Mouse (Mus musculus) embryonic stem cell, embryonic (primary cell): ENCODE measurements around the gene Plekha6.

Source experiments
- CTCF ChIA-PET, 4 experiments: fragments of 300-600 bp in 2 of 4; fragments of 350-600 bp in 2 of 4; sonication (Branson Sonifier 250); formaldehyde crosslinking; loops; one replicate each; lab custom pipeline; 2022; ENCODE audit warnings: inconsistent platforms in 2 of 4; lab: Charles Lee
- POLR2A ChIA-PET, 4 experiments: fragments of 300-600 bp in 2 of 4; fragments of 350-600 bp in 2 of 4; sonication (Branson Sonifier 250); formaldehyde crosslinking; loops; one replicate each; lab custom pipeline; 2022; ENCODE audit warnings: antibody characterized with exemption in 4 of 4, inconsistent platforms in 1 of 4; lab: Charles Lee

Plekha6 gene

DNA sequence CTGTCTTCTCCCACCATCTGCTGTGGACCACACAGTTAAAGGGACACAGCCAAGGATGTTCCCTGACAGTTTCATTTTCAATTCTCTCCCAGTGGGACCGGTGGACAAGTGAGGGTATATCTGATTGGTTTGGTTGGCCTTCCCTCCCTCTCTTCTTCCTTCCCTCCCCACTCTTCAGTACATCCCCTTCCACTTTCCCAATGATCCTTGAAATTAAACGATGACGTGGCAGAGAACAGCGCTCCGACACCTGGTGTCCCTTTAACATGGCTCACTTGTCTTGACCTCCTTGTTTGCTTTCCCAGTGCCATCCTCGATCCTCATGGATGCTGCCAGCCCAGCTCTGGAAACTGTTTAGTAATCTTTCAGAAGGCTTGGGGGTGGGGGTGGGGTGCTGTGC is 114.5 kb downstream of the Plekha6 start:
- CTCF ChIA-PET, result interaction anchor here in 1 of 4 experiments (1.7 kb wide), 1 partner anchor 28 kb away, joined by 6 read pairs; no protein-coding TSS in a partner anchor
- POLR2A ChIA-PET, result interaction anchor here in 2 of 4 experiments (0.6 kb wide), 2 partner anchors 58 to 610 kb away, joined by 3 read pairs; no protein-coding TSS in a partner anchor

DNA sequence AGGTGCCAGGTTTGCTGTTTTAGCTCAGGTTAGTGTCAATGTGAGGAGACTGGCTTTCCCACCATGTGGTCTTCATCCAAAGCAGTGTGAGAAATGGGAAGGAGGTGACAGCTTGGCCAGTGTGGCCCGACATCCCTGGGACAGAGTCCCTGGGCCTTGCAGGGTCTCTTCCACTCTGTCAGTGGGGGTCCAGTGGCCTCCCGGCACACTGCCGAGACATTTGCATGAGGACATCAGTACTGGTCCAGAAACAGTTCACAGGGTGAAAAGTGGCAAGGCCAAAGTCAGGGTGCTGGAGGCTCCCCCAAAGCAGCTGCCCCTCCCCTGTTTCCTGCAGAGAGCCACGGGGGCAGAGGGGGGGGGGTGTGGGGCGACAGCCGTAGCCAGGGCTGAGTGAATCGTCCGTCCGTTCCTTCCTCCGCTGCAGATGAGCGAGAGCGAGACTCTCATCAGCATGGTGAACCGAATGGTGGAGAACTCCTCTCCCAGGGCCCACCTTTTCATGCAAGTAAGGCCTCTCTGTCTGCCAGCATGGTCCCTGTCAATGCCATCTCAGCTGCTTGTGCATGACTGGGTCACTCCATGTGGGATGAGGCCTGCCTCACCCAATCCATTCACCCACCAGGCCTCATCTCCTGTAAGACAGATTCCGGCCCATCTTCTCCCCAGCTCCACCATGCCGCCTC is 115.1 kb downstream of the Plekha6 start:
- CTCF ChIA-PET, result interaction anchor here in 1 of 4 experiments (1.7 kb wide), 1 partner anchor 28 kb away, joined by 6 read pairs; no protein-coding TSS in a partner anchor
- POLR2A ChIA-PET, result interaction anchor here in 2 of 4 experiments (0.6 kb wide), 2 partner anchors 58 to 610 kb away, joined by 3 read pairs; no protein-coding TSS in a partner anchor

DNA sequence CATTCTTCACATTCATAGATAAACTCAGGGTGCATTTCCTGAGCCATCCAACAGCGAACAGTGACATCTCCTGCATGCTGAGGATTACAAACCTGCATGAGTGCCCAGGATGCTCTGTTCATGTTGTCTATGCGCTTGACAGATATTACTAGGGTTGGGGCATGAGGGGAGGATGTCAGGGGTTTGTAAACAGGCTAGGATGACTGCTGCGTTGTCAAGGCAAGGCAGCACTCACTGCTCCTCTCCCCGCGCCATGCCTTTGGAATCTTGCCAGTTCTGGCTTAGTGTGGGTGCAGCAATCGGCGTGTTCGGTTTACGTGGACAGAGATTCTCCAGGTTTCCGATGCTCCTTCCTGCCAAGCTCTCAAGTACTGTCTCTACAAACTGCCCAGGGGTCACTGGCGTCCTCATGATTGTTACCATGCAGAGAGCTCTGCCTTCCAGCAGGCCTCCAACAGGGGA is 115.7 kb downstream of the Plekha6 start:
- CTCF ChIA-PET, result interaction anchor here in 1 of 4 experiments (1.7 kb wide), 1 partner anchor 27 kb away, joined by 6 read pairs; no protein-coding TSS in a partner anchor
- POLR2A ChIA-PET, result interaction anchor here in 1 of 4 experiments (0.8 kb wide), 1 partner anchor 10 kb away, joined by 3 read pairs; no protein-coding TSS in a partner anchor

DNA sequence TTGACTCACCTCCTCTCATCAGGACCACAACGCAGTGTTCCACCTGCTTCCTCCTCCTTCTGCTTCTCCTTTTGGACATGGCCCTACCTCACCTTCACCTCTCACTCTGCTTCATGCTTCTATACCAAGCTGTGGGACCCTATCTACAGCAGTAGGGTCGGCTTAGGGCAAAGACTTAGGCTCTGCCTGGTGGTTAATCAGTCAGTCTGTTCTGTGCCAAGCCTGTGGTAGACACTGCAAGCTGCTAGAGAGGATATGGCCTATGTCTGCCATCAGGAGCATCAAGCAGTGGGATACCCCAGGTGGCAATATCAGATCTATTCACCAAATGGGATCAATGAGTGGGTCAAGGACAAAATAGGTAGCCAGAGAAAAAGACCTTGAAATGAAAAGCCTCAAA is 116.5 kb downstream of the Plekha6 start:
- CTCF ChIA-PET, result no interaction called here

DNA sequence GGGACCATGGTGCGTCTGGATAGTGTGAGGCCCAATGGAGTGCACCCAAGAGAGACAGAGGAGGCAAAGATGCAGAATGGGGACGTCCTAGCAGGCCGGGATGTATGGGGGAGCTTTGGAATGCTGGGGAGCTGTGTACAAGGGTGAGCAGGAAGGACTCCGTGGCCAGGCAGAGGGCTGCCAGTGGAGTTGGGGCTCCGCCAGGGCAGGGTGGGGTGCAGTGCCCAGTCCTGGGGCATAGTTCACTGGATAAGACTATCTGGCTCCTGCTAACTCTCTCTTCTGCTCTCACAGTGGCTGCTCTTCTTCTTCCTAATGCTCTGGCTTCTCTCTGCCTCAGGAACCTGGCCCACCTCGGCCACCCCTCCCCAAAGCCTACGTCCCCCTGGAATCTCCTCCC is 121.9 kb downstream of the Plekha6 start:
- ChIA-PET POLR2A (interaction anchor here in 1 of 4 experiments (0.6 to 1.4 kb wide), 2 partner anchors 82 to 155 kb away, joined by 3 read pairs; partner anchors contain the start of gene Ppp1r15b), CTCF (interaction anchor here in 1 of 4 experiments (2.3 kb wide), 1 partner anchor 21 kb away, joined by 9 read pairs; no protein-coding TSS in a partner anchor)

More for the DNA sequence above, 116.5 kb downstream of the Plekha6 start:
- POLR2A ChIA-PET, result interaction anchor here in 1 of 4 experiments (0.8 kb wide), 1 partner anchor 9 kb away, joined by 3 read pairs; no protein-coding TSS in a partner anchor

DNA sequence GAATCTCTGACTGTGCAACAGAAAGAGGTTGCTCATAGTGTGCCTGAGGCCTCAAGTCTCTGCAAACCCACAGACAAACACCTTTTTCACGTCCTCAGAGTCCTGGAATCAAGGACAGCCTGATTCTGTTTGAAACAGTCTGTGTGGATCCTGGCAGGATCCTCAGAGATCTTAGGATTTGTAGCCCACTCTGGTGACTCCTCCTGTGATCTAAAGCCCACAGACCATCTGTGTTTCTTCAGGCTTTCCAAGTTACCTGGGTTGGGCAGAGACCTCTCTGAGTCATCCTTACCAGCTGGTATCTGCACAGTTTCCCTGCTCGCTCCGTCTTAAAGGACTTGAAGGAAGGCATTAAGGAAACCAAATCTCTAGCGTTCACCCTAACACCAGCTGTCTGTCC is 123.0 kb downstream of the Plekha6 start:
- POLR2A ChIA-PET, result no interaction called here

DNA sequence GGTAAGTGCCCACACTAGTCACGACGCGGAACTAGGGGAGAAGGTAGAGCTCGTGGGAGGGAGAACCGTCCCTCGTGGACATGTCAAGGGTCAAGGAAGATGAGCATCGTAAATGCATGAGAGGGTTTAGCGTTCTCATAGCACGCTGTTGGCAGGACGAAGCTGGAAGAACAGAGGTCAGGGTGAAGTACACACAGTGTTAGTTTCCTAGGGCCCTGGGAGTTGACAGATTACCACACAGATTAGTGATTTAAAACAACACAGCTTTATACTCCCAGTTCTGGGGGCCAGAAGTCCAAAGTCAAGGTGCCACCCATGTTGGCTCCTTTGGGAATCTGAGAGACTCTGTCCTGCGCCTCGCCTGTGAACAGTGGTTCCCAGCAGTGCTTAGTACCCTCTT is 123.9 kb downstream of the Plekha6 start:
- POLR2A ChIA-PET, result no interaction called here
- CTCF ChIA-PET, result no interaction called here

More for the DNA sequence above, 123.0 kb downstream of the Plekha6 start:
- CTCF ChIA-PET, result no interaction called here

DNA sequence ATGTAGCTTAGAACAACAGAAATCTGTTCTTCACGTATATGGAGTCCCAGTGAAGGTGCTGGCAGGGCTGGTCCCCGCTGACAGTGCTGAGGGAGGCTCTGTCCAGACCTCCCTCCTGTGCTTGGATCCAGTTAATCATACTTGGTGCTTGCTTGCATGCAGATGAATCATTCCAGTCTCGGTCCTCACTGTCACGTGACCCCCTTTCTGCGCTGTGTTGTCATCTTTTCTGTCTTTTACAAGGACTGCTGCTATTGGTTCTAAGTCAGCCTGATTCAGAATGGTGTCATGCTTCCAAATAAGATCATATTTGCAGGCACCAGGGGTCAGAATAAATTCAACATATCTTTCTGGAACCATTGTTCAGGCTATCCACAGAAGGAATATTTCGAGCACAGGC is 127.9 kb downstream of the Plekha6 start:
- CTCF ChIA-PET, result interaction anchor here in 1 of 4 experiments (0.9 kb wide), 1 partner anchor 111 kb away, joined by 3 read pairs; no protein-coding TSS in a partner anchor
- POLR2A ChIA-PET, result no interaction called here

DNA sequence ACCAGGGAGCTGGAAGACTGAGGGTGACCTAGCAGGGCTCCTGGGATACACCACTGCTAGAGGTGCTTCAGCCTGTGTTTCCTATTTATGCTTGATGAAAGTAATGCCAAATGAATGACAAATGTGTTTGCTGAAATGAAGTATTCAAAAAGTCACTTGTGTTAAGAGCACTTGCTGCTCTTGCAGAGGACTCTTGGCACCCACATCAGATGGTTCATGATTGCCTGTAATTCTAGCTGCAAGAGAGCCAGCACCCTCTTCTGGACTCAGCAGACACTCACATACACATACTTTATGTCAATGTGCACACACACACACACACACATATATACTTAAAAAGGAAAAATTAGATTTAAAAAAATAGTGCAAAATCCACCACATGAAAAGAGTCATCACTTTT is 128.6 kb downstream of the Plekha6 start:
- POLR2A ChIA-PET, result interaction anchor here in 1 of 4 experiments (0.8 kb wide), 1 partner anchor 87 kb away, joined by 3 read pairs; no protein-coding TSS in a partner anchor
- CTCF ChIA-PET, result interaction anchor here in 2 of 4 experiments (0.6 to 3.1 kb wide), 4 partner anchors 15 to 115 kb away, joined by 3 to 12 read pairs (median 3); no protein-coding TSS in a partner anchor

DNA sequence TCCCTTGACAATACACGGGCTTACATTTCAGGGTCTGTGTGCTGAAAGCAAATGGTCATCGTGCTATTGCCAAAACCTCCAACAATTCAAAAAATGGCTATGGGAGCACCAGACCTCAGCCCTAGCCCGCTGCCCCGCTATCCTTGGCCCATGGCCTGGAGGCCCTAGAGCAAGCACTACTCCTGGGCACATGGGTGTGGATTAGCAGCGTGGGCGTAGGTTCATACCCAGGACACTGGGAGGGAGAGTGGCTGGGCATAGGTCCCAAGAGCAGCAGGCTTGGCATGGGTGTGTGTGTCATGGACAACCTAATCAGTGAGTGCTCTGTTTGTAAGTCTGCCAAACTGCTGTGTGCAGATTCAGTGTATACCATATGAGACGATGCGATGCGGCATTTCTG is 132.4 kb downstream of the Plekha6 start:
- POLR2A ChIA-PET, result interaction anchor here in 2 of 4 experiments (0.6 to 1.1 kb wide), 2 partner anchors 11 to 40 kb away, joined by 3 read pairs; no protein-coding TSS in a partner anchor
- CTCF ChIA-PET, result no interaction called here

DNA sequence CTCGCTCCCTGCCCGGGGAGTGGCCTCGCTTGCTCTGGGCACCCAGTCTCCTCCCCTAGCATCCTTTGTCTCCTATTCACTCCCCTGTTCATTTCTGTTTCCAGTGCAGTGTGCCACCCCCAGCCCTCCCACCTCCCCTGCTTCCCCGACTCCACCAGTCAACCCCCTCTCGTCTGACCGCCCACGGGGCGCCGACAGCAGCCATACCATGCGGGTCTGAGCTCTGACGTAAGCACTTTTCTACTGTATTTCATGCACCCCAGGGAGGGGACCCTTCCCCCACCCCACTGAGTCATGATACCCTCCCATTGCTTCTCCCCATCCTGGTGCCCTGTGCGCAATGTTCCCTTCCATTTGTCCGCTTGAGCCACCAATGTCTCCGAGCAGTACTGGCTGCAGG is 134.8 kb downstream of the Plekha6 start:
- POLR2A ChIA-PET, result interaction anchor here in 3 of 4 experiments (0.6 to 1.4 kb wide), 6 partner anchors 8 to 249 kb away, joined by 3 to 5 read pairs (median 4); no protein-coding TSS in a partner anchor
- CTCF ChIA-PET, result interaction anchor here in 2 of 4 experiments (1.0 to 2.6 kb wide), 5 partner anchors 8 to 72 kb away, joined by 3 to 16 read pairs (median 5); no protein-coding TSS in a partner anchor

DNA sequence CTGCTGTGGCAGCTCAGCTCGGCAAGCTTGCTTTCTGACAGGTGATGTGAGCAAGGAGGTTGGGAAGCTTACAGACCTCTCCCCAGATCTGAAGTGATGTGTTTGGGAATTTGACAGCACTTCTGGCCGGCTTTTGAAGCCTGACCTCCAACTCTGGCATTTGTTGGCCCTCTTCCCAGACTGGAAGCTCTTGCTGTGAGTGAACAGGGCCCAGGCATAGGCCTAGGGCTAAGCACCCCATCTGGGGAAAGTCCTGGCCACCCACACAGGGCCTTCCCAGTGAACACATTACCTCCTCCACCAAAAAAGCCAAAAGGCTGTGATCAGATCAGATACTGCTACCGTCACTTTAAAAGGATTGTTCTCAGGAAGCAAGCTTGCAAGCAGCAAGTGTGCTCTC is 138.5 kb downstream of the Plekha6 start:
- ChIA-PET POLR2A (interaction anchor here in 1 of 4 experiments (1.1 kb wide), 1 partner anchor 119 kb away, joined by 3 read pairs; no protein-coding TSS in a partner anchor), CTCF (interaction anchor here in 2 of 4 experiments (0.6 to 2.0 kb wide), 4 partner anchors 10 to 122 kb away, joined by 4 to 5 read pairs (median 4); no protein-coding TSS in a partner anchor)

DNA sequence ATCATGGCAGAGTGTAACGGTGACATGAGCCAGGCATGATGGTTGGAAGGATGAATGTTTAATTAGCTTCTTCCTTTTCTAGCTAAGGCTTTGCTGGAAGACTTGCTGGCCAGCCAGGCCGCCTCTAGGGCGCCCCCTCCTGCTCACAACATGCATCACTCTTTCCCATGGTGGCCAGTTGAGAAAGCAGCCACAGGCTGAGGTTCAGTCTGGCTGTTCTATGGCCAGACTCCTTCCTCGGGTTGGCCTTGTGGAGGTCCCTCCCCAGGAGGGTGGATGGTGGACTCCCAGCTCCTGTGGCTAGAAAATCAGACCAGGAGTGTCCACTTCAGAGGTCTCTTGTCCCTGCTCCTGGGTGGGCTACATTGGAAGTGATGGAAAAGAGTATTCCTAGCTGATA is 142.8 kb downstream of the Plekha6 start:
- POLR2A ChIA-PET, result interaction anchor here (0.6 to 2.3 kb wide), 38 partner anchors 9 to 387 kb away, joined by 3 to 19 read pairs (median 4); partner anchors contain the start of genes Etnk2 (in 2 of the 4), Kiss1 (in 1 of the 4) and Snrpe (in 1 of the 4)
- CTCF ChIA-PET, result interaction anchor here (0.5 to 7.9 kb wide), 160 partner anchors 9 to 938 kb away, joined by 3 to 238 read pairs (median 4); partner anchors contain the start of genes Etnk2 (in 4 of the 4), Plekha6 (in 3 of the 4), Ren1 (in 2 of the 4) and Snrpe (in 2 of the 4)

DNA sequence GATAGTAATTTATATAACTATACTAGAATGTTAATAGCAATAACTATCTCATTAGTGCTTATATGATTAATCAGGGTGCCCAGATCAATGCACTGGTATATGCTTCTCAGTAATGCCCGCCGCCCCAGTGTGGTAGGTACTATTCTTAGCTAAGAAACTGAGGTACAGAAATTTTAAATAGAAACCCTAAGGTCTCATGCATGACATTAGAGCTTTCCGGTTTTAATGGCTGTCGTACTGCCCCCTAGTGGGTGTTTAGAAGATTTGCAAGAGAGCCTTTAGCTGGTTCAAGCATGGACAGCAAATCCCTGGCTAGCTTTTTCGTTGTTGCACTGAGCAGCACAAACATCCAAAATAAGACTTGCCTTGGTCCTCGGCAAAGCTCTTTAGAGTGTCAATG is 143.3 kb downstream of the Plekha6 start:
- POLR2A ChIA-PET, result interaction anchor here (0.6 to 2.3 kb wide), 37 partner anchors 9 to 387 kb away, joined by 3 to 19 read pairs (median 4); partner anchors contain the start of genes Etnk2 (in 2 of the 4), Kiss1 (in 1 of the 4) and Snrpe (in 1 of the 4)

DNA sequence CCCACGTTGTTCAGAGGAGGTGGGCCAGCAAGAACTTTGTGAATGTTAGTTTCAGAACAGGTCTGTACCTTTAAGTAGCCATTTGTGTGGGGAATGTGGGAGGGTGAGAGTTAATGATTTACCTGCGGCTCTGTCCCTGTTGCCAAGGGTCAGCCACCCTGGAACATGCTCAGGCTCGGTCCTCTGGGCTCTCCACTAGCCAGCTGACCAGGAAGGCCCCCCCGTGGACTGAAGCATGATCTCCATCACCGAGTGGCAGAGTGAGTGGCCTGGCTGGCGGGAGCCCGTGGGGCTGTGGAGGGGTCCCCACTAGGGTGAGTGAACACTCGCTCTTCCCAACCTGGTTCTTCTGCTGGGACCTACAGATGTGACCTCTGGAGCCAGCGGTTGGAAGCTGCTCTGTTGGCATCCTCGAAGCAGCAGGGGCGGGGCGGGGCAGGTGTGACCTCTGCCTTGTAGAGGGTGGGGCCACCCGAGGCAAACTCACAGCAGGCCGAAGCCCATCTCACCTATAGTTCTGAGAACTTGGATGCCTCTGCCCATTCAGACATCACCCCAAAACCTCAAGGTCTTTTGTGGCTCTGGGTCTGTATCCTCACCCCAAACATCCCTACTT is 145.8 kb downstream of the Plekha6 start, which contains the start of gene Golt1a:
Golt1a (plus strand) TSS at position 149 of the 616 bp plus-strand sequence.
- POLR2A ChIA-PET, result interaction anchor here in 3 of 4 experiments (0.5 to 3.0 kb wide), 5 partner anchors 31 to 298 kb away, joined by 3 to 17 read pairs (median 3); no protein-coding TSS in a partner anchor
- CTCF ChIA-PET, result interaction anchor here (0.7 to 7.9 kb wide), 9 partner anchors 44 to 301 kb away, joined by 3 to 238 read pairs (median 10); partner anchors contain the start of gene Snrpe (in 1 of the 4)

More for the DNA sequence above, 143.3 kb downstream of the Plekha6 start:
- CTCF ChIA-PET, result interaction anchor here (0.5 to 7.9 kb wide), 148 partner anchors 9 to 937 kb away, joined by 3 to 238 read pairs (median 5); partner anchors contain the start of genes Etnk2 (in 4 of the 4), Plekha6 (in 3 of the 4), Ren1 (in 2 of the 4) and Snrpe (in 2 of the 4)

DNA sequence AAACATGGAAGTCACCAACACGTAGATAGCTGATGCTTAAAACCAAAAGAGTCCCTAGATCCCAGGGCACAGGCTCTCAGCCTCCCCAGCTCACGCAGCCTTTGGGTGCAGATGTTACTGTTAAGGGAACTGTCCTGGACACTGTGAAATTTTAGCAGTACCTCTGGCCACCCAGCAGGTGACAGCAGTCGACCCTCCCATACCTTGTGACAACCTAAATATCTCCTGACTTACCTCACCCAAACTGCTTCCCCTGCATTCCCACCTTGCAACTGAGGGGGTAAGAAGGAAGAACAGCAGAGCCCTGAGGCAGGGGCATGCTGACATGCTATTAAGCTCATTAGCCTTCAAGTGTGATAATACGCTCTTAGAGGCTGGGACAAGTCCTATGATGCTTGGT is 147.2 kb downstream of the Plekha6 start:
- CTCF ChIA-PET, result interaction anchor here (0.6 to 7.9 kb wide), 29 partner anchors 8 to 682 kb away, joined by 3 to 238 read pairs (median 5); partner anchors contain the start of gene Snrpe (in 2 of the 4)
- POLR2A ChIA-PET, result interaction anchor here (0.5 to 3.0 kb wide), 29 partner anchors 11 to 577 kb away, joined by 3 to 17 read pairs (median 4); partner anchors contain the start of genes Etnk2 (in 1 of the 4), Kiss1 (in 1 of the 4) and Ren1 (in 1 of the 4)

DNA sequence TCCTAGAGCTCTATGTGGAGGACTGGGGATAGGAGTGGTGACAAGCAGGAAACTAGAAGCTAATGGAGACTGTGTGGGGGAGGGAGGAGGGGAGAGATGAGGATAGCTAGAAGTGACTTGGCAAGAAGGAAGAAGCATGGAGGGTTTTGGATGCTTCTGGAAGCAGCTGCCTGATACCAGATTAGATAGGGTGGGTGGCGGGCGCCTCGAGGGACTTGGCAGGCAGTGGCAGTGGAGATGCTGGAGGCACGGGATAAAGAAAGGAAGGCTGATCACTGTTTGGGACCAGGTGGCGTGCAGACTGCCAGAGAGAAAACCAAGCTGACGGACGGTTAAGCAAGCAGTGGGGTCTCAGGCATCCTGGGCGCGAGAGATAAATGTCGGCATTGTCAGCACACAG is 147.9 kb downstream of the Plekha6 start:
- ChIA-PET CTCF (interaction anchor here (0.6 to 7.9 kb wide), 36 partner anchors 9 to 799 kb away, joined by 3 to 238 read pairs (median 4); partner anchors contain the start of genes Snrpe (in 2 of the 4), Chit1 (in 1 of the 4) and Etnk2 (in 1 of the 4)), POLR2A (interaction anchor here (0.5 to 3.0 kb wide), 33 partner anchors 10 to 298 kb away, joined by 3 to 17 read pairs (median 4); partner anchors contain the start of genes Etnk2 (in 2 of the 4), Kiss1 (in 1 of the 4), Ren1 (in 1 of the 4) and Snrpe (in 1 of the 4))
